Mouse (Mus musculus) layer of hippocampus, adult 9-10 months (tissue): ENCODE measurements at regions not wholly inside any gene's neighbourhood (a gene's known extent, or its start where the extent isn't known, plus 50 kb on each side); places are given as distances from the start of the nearest gene placed in this dataset.

ENCODE experiments used
- DNase-seq: peaks from one replicate; pipeline ENCODE4 v3.0.0; 2022; ENCODE audit warnings: low spot score

GRCm38 (mm10) chr5:42270286-42271076, 202.7 kb downstream of the Gm16223 start:
- no peak for DNase-seq

DNA sequence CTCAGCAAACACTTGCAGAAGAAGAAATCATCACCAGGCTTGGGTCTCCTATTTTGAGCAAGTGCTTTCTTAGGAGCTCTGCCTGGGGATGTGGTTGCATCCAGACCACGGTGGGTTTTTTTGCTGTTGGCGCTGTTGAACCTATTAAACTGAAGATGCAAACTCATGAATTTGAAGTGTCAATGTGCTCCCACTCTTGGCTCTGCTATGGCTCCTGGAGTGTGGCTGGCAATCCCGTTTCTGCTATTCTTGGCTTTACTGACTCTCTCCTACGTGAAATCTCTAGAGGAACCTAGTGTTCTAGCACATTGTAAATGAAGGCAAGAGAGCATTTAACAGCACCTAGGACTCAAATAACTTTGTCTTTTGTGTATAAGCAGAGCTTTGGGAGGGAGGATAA, 204.2 kb downstream of the Gm16223 start:
- DNase-seq = peak; percentile 16

DNA sequence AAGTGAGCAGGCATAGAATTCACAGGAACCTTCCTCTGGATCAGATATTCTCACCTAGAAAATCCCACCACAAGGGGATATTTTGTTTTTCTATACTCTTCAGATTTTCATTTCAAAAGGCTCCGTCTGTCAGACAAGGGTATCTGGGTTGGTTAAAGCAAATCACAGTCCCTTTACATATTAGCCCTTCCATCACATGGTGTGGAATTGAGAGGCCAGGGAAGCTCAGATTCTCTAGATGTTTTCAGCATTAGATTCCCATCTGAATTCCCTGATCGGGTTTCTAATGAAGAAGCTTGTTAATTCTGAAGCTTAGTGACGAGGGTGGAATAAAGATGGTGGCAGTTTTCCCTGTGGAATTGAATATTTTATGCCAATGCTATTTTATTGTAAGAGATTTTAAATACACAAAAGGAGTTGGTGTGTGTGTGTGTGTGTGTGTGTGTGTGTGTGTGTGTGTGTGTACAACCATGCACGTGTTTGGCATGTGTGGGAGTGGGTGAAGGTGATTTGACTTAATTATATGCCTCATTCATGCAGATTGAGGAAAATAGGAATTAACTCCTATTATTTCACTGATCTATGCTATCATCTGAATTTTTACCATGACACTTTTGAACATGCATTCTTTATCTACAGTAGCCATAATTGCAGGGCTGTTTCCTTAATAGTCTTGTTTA, 211.0 kb downstream of the Gm16223 start:
- DNase-seq = no peak
